Mouse (Mus musculus) left cerebral cortex, postnatal 25 days (tissue): ENCODE results near the gene Plpp3. TPM values are rescaled to one million over a fixed set of nuclear protein-coding genes. Genes with fewer than 3 reads are reported as not detected.
A peak's percentile ranks its signal among the peaks of the same experiment; 100 is the strongest.

Experiments
- DNase-seq, 2 experiments: peaks; one replicate each; pipeline ENCODE4 v3.0.0; 2022; ENCODE audit warnings: low spot score in 2 of 2, mixed read lengths in 1 of 2
- intact Hi-C: fragments of 180-260 bp; cut with DNase I; formaldehyde crosslinking; loops from one replicate; pipeline ENCODE4 v1.15.1; 2025
- total RNA-seq, 2 experiments: library from RNA; stranded (reverse); gene quantifications; 2 replicates each; pipeline ENCODE4 v1.2.3; 2021

The Plpp3 gene
- total RNA-seq, 2 experiments from 2014 or later, result 163 to 170 TPM

DNA sequence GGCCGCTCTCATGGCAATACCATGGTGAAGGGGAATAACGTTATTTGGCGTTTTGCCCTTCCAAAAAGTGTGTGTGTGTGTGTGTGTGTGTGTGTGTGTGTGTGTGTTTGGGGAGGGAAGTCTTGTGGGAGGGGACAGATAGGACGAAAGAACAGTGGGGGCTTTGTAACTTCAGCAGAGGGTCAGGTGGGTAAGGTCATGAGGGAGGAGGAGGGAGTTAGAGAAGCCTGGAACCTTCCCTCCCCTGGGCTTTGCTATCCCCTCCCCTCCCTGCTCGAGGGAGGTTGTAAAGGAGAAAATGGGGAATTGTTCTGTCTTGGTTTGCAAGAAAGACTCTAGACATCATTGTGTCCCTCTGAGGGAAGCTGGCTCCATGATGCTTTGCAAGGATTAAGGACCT lies 25.1 kb downstream of the Plpp3 start:
- intact Hi-C loops, result no loop called here
- DNase-seq, result no peak

DNA sequence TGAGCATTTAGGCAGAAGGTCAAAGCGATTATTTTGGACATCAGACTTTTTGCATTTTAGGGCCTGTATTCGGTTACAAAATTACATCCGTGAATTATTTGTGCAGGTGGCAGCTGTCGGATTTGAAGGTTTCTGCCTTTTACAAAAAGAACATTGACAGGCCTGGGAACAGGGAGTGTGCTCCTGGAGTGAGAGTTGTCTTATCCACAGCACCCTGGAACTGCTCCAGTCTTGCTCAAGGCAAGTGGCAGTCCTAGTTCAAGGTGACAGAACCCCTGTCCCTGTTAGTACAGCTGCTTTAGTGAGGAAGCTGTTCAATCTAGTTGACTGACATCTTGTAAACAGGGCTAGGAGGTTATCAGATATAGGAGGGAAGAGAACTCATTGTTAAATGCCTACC lies 27.3 kb downstream of the Plpp3 start:
- intact Hi-C loops, result no loop called here
- DNase-seq, result no peak

DNA sequence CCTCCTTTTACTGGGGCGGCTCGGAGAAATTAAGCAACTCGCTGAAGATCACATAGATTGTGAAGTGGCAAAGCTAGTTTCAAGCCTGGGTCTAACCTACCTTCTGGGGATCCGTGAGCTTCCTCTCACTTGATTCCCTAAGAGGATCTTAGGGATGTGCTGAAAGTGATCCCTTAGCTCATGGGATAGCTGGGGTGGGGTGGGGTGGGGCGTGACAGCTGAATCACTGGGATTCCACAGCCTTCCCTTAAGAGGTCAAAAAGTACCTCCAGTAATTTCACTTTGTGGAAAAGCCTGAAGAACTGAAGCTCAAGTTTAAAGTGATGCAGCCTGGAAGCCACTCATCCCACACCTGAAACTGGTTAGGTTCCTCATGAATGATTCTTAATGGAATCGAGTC lies 27.8 kb downstream of the Plpp3 start:
- intact Hi-C loops, result no loop called here

DNA sequence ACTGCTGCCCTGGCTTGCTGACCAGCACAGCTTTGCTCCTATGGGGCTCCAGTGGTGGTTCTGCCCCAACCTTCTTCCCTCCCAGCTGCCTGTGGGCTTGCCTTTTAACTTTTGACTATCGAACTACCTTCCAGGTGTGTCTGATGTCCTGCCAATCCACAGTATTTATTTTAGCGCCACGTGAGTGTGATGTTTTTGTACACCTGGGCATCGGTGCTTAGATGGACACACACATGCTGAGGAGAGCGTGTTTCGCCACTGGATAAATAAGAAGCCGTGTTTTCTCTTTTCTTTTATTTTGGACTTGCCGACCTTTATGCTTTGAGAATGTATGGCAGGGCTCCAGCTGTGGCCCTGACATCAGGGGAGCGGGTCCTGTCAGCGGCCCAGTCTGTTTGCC lies 29.5 kb downstream of the Plpp3 start:
- no peak for DNase-seq
- intact Hi-C loops, result no loop called here

More for the DNA sequence above, 27.8 kb downstream of the Plpp3 start:
- no peak for DNase-seq

DNA sequence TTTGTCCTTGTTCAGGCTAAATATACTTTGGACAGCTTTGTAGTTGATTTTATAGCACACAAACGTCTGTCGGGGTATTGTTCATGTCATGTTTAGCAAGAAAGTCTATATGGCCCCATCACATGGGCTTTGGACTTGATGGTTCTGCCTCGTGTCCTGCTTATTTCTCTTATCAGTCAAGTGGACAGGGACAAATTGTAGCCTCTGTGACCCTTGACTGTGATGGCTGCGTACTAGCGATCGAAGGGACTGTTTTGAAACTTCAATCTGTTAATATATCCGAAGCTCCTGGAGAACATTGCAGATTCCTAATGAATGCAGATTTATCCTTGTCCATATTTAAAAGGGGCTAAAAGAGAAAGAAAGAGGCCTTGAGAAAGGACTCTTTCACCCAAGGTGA lies 30.7 kb downstream of the Plpp3 start:
- intact Hi-C loops, result no loop called here
- DNase-seq, result no peak

DNA sequence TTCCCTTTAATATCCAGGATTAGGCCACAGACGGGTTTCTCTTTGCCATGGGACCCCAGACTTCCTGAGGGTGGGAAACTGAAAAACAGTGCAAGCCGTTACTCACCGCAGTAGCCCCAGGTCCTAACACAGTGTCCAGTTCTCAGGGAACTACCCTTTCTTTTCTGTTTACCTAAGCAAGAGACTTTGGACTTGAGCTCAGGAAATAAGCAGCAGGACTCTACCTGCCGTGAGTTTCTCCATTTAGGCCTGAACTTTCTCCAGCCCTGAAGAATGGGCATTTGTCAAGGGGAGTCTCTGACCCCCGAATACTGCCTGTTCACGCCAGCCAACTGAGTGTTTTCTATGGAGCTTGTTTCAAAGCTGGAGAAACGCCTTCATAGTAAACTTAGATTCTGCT lies 31.7 kb downstream of the Plpp3 start:
- DNase-seq, result no peak
- intact Hi-C loops, result no loop called here

DNA sequence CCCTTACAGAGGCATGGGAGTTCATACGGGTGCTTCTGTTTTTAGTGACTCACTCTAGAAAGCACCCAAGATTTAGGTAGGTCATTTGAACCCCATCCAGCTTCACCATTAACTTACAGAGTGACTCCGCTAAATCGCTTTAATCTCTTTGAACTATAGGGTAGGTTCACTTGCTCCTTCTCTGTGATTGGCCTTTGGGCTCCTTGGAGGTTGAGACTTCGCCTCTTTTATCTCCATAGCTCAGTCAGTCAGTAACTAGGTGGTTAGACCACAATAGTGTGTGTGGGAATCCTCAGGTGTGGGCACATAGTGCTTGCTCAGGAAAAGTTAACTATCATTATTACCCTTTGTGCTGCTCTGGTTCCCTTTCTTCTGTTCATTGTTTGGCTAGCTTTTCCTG lies 33.7 kb downstream of the Plpp3 start:
- no peak for DNase-seq
- intact Hi-C loops, result no loop called here

DNA sequence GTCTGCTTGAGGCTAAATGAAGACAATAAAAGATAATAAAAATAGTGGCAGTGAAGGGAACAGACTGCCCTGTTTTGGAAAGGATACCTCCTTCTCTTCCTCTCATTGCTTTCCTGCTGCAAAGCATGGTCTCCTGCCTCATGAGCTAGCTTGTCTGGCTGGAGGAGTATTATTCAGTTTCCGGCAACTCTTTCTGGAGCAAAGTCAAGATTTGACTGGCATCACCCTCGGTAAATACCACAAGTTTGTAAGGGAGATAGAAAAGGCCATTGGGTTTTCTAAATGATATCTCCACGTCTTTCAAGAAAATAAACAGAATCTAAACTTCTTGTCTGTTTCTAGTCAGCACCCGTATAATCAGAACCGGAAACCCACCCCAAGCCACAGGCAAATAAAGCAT lies 34.4 kb downstream of the Plpp3 start:
- intact Hi-C loops, result no loop called here
- DNase-seq, result no peak

DNA sequence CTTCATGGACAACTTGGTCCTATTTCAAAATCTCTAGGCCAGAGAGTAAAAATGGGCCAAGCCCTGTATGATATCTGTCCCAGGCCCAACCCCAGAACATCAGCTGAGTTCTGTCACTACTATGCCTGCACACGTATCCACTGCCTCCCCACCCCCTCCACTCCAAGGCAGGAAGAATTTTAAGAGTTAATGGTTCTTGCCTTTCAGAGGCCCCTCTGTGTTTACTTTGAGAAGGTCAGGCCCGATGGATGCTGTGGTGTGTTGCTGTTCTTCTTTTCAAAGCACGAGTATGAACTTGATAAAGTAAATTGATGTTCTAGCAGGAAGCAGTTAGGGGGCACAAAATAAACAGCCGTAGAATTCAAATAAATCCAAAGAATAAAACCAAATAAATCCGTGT lies 35.5 kb downstream of the Plpp3 start:
- no peak for DNase-seq
- intact Hi-C loops, result no loop called here

DNA sequence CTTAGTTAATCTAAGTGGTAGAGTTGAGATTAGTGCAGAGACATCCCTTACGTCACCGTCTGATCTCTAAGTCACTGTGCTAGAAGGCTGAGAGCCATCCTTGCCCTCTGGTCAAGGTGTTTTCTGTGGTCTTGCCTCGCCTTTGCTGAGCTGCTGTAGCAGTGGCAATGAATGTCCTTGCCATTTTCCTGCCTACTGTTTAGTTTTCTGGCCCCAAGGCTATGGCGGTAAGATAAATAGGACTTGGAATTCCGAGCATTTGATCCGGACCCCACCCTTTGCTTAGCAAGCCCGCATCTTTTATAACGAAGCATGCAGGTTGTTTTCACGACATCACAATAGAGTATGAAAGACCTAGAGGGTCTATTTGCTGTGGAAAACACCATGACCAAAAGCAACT lies 38.1 kb downstream of the Plpp3 start:
- intact Hi-C loops, result no loop called here
- no peak for DNase-seq

DNA sequence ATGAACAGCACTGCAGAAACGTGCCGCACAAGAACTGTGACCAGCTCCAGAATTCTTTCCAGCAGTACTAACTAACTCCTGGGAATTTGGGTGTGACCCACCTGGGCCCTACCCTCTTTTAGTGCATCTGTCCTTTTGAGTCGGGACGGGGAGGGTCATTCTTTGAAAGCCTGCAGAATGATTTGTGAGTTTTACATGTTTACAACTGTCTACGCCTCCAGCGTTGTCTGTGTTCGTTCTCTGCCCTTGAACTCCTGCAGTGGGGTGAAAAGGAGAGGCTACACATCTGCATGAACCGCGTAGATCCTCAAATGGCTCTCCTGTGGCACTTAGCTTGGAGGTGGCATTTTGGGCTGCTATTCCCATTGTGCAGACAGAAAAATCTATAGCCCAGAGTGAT lies 39.0 kb downstream of the Plpp3 start:
- DNase-seq, result no peak
- intact Hi-C loops, result no loop called here

DNA sequence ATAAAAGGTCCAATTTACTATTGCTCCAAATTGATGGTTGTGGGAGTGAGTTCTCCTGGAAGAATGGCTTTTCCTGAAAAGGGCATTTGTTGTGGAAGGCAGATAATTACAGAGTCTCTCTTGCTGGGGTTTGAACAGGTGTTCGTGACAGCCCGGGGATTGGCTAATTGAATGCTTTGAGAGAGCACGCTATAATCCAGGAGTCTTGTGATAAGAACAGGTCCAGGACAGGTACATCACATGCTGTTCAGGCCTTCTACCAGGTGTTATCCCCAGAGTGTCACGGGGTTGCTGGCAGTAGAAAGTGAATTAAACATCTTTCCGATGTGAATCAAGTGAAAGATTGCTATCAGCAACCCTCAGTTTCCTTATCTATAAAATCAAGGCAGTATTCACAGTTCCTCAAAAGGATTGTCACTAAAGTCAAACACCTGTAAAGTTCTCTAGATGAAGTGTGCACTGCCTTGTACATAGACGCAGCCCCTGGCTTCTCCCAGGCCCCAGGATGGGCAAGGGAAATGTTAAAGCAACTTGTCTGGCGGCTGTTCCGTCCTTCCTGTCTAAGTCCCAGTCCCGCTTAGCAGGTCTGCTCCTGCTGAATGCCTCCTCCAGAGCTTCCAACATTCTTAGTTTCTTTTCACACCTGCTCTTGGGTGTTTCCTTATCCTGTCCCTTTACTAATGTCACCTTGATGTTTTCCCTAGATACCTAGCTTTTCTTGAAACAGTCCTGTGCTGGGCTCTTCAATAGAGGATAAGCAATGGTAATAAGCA lies 40.0 kb downstream of the Plpp3 start:
- DNase-seq, result no peak
- intact Hi-C loops, result no loop called here

DNA sequence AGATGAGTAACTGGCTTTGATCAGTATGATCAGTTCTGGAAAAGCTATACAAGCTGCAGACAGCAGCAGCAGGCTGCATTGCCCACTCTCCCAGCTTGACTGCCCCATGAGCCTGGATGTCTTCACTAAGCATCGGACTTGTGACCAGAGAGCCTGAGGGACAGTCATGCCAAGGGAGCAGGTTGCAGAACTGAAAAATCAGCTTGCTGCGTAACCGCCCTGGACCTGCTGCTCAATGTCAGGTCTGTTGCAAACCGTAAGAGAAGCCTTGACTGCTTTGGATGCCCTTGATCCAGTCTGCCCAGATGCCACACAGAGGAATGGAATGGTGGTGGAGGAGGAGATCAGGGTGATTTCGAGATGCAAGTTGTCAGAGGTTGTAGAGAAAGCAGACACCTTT lies 41.5 kb downstream of the Plpp3 start:
- intact Hi-C loops, result no loop called here
- DNase-seq, result no peak

DNA sequence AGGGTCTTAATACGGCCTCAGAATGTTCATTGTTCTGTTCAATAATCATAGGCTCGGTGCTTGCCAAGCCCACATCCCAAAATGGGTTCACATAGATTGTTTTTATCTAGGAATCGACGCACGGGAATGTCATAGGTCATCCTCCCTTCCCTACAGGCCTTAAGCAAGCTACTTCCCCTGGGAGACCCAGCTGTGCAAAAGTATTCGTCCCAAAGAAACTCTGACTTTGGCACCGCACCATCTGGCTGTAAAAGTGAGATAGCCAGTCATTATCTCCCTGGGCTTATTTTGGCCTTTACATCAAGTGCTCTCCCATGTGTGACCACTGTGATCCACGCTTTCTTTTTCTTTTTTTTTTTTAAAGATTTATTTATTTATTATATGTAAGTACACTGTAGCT lies 42.2 kb downstream of the Plpp3 start:
- intact Hi-C loops, result no loop called here
- no peak for DNase-seq

DNA sequence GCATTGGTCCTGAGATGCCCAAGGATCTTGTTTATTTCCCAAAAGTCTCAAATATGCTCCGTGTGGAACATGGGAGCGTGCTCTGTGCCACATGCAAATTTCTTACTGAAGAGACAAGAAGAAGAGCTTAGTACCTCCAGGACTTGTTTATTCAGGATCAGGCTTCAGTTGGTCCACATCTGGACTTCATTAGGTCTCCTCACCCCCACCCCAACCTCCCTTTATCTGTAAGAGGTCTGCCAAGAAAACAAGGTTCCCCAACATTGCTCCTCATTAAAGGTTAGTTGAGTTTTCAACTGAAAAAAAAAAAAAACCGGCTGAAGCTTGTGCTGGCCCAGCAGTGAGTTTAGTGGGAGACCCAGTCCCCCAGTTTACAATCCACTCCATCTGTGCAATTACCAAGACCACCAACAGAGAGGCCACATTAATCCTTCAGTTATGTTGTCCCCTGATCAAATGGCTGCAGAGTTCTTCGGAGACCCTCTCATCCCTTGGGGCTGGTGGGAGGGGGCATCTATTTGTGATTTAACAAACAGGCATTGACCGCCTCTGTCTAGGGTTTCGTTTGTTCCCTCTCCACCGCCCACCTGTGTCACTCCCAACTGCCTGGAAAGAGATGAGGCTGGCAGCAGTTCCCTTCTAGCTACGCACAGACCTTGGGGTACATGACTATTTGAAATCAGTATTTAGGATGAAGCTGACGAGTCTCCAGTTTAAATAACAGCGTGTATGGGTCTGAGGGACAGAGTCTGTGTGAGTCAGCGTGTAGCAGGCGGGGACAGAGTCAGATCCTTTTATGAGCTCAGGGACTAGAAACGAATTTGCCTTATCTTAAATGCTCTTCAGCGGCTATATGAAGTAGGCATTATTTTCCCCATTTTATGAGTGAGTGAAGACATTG lies 43.7 kb downstream of the Plpp3 start:
- intact Hi-C loops, result no loop called here
- DNase-seq, result no peak

DNA sequence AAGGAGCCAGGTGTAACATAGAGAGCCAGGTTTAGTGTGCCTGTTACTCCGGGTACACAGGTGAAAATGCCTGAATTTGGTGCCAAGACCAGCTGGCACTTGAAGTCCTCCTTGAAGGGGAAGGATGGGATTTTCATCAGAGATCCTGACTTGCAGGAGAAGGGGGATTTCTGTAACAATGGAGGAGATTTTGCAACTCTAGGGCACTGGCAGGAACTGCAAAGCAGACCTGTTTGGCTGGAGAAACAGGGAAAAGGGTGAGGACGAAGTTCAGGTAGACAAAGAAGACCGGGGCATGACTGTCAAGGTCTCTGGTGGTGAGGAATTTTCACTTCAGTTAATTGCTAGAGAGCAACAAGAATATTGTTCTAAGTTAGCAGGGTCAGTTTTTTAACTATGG lies 45.3 kb downstream of the Plpp3 start:
- intact Hi-C loops, result no loop called here

DNA sequence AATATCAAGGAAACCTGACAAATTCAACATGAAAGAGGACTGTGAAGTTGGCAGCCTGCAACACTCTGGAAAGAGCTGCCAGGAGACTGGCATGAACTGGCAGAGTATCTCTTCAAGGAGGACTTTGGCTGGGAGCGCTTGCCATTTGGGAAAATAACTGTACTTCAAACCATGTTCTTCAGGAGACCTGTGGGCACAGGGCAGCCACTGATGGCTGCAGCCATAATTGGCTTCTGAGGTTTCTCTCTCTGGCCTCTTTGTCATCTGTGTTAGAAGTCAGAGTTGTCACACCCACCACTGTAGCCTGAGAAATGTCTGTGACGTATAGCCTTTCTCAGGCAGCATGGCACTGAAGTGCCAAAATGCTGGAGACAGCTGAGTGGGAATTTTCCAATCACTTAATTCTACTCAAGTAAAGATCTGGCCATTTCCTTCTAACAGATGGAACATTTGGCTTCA lies 46.2 kb downstream of the Plpp3 start:
- DNase-seq, result peak; percentile 28 to 31
- intact Hi-C loops, result no loop called here

More for the DNA sequence above, 45.3 kb downstream of the Plpp3 start:
- DNase-seq, result no peak

DNA sequence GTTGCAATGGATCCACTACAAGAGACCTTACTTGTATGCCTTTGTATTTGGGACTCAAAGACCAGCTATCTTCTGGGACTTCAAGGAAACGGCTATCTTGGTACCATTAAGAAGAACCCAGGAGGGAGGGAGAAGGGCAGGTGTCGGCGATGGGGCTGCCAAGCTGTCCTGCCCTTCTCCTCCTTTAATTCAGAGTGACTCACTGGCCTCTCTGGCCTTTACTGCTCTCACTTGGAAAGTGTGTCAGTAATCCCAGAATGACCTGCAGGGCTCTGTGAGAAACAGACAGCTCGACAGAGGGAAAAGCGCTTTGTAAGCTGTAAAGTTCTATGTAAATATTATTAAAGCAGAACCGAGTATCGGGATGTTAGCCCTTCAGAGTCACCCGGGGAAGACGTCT lies 46.9 kb downstream of the Plpp3 start:
- intact Hi-C loops, result no loop called here
- no peak for DNase-seq

DNA sequence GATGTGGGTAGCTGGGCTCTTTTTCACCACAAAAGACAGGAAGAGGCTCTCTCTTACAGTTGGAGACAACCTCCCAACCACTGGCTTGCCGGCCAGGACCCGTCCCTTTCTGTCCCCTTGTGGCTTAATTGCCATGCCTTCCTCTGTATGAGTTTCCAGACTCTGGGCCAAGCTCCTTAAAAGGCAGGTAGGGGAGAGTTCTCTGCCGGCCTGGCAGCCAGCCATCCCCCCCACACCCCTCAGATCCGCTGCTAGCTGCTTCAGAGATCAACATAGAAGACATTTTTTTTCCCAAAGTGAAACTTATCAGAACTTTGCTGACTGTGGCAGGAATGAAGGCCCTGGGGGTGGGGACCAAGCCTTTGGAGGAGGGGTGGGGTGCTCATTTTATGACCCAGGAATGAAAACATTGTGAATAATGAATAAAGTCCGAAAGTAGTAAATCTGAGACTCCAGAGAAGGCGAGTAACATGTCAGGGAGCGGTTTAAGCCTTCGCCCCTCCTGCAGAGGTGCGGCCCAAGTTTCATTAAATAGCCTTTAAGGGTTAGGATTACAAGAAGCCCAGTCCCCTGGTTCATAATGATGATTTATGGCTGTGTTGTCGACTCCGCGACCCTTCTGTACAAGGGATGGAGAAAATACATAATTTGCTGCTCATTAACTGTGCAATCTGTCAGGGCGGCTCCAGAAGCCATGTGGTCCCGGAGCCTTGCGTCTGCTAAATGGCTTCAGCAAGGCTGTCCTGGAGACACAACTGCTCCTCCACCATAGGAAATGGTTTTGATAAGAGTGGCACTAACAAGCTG lies 48.1 kb downstream of the Plpp3 start:
- intact Hi-C loops, result no loop called here
- no peak for DNase-seq

DNA sequence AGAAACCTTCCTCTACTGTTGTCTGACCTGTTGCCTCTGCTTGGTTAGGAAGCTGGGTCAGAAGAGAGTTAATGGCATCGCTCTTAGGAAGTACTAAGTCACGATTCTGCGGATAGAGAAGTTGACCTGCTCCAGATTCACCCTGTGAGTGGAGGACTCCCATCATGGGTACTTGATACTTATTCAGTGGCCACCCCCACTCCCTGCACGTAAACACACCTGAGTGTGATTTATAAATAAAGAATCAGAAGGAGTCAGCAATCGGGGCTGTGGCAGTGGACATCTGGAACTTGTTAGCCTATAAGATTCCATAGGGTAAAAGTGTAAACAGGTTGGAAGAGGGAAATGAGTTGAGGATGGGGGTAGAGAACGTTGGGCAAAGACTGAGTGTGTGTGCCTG lies 49.0 kb downstream of the Plpp3 start:
- intact Hi-C loops, result no loop called here
- no peak for DNase-seq
